Mouse (Mus musculus) thymus, postnatal 25 days (tissue): Measurements from ENCODE around the gene Hspa1l.
"Not testable (repeated sequence)": the region's sequence is repeated elsewhere in the genome, so short reads cannot be mapped to it uniquely, and the experiment has no call there.

ENCODE experiments used
- DNase-seq: peaks from one replicate; pipeline ENCODE4 v3.0.0; 2022

The Hspa1l gene

DNA sequence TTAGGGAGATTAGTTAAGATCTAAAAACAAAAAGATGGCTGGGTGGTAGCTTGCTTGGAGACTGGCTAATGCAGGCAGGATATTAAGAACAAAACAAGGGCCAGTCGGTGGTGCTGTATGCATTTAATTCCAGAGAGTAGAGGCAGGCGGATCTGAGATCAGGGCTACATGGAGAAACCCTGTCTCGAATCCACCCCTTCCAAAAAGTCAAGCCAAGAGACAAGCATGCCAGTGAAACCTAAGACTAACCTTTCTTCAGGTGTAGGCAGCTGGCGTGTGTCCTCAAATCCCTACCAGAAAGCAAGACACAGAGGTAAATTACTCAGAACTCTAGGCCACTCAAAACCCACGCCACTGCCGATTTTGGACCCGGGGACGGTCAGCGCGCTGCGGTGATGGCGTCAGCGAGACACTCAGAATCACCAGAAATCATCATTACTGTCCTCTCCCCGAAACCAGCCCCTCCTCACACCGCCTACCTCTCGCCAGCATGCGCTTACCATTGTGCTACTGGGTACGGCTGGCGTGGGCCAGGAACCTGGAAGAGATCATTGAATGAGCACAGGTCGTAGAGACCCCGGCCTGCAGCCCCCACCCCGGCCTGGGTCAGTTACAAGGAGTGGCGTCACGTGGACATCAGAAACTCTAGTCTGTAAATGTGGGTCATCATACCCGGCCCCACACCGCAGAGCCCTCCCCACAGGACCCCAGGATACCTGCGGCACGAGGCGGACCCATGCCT, 20.7 kb upstream of the Hspa1l start:
- no peak for DNase-seq

DNA sequence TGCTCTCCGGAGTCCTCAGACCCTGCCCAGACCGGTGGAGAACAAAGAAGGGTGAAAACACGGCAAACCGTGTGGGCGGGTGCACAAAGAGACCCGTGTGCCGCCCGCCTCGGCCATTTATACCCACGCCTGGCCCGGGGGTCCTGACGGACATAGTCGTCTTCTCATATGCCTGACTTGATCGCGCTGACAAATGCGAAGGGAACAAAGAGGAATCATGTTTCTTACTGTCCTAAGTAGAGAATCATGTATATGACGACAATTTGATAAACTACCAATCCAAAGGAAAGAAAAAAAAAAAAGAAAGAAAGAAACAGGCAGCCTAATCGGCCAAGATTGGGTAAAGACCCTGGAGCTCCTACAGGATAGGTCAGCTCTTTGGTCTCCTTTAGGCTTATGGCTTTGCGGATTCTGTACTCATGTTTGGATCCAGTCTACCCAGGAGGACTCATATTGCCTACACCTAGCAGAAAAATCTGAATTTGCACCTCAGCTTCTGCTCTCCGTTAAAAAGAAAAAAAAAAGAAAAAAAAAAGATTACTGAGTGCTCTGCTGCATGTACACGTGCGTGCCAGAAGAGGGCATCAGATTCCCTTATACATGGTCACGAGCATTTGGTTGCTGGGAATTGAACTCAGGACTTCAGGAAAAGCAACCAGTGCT, 20.0 kb upstream of the Hspa1l start:
- peak; percentile 79 for DNase-seq

DNA sequence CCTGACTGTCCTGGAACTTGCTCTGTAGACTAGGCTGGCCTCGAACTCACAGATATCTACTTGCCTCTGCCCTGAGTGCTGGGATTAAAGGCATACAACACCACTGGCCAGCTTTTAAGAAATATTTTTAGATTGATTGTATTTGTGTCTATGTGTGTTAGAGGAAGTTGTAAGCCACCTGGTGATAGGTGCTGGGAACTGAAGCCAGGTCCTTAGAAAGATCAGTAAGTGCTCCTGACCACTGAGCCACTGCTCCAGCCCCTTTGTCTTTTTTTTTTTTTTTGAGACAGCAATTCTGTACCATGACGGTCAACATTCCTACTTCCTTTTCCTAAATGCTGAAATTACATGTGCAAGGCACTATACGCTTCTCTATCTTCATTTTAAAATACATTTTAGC, 19.2 kb upstream of the Hspa1l start:
- no peak for DNase-seq

DNA sequence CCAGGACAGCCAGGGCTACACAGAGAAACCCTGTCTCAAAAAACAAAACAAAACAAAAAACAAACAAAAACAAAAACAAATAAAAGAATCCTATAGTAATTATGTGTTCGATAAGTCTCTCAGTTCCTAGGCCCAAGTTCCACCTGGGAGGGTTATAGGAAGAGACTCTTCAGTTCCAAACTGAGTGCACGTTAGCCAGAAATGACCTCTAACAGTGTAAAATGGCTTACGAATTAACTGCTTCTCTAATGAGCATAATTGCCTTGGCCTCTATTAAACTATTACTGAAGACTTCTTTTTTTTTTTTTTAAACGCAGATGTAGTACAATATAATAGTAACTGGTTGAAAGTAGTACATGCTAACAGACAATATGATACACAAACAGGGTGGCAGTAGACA, 18.6 kb upstream of the Hspa1l start:
- no peak for DNase-seq

DNA sequence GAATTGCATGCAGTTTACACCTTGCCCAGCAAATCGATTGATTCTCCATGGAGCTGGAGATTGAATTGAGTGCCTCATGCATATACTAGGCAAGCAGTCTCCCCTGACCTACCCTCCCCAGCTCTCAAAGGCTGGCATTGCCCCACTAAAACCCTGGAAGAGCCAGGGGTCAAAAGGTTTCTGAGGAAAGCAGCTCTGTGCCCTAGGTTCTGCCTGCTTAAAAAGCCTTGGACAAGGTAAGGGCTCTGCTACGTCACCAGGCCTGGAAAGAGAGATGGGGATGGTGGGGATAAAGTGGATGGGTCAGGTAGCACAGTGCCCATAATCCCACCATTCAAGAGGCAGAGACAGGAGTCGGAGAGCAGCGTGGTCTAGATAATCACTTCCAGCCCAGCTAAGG, 17.7 kb upstream of the Hspa1l start:
- DNase-seq = no peak

DNA sequence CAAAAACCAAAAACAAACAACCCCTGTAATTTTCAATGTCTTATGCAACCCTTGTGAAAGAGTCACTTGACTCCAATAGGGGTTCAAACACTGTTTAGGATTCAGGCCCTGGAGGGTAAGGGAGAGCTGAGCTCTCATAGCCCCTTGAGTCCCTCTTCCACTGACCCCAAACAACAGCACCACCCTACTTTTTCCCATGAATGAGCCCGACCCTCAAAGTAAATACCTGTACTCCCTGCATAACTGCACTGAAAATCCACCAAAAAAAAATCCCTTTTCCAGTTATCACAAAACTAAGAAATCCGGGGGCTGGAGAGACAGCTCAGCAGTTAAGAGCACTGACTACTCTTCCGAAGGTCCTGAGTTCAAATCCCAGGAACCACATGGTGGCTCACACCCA, 16.6 kb upstream of the Hspa1l start:
- no peak for DNase-seq

DNA sequence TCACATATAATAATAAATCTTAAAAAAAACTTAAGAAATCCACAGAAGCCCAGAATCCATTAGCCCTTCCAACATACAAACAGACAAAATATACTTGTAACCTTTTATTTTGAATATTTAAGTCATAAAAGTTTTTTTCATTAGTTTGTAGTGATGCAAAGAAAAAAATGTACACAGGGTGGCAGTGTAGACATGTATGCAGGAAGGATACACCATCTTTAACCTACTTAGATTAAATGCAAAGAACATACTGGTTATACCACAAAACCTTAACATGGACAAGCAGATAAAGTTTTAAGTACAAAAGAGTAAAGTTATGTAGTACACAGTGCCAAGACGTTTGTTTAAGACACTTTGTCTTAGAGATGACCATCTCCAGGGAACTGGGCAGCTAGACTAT, 16.2 kb upstream of the Hspa1l start:
- no peak for DNase-seq

DNA sequence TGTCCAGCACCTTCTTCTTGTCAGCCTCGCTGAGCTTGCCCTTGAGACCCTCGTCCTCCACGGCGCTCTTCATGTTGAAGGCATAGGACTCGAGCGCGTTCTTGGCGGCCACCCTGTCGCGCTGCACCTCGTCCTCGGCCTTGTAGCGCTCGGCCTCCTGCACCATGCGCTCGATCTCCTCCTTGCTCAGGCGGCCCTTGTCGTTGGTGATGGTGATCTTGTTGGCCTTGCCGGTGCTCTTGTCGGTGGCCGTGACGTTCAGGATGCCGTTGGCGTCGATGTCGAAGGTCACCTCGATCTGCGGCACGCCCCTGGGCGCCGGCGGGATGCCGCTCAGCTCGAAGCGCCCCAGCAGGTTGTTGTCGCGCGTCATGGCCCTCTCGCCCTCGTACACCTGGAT, 15.2 kb upstream of the Hspa1l start:
- not testable (repeated sequence) for DNase-seq

DNA sequence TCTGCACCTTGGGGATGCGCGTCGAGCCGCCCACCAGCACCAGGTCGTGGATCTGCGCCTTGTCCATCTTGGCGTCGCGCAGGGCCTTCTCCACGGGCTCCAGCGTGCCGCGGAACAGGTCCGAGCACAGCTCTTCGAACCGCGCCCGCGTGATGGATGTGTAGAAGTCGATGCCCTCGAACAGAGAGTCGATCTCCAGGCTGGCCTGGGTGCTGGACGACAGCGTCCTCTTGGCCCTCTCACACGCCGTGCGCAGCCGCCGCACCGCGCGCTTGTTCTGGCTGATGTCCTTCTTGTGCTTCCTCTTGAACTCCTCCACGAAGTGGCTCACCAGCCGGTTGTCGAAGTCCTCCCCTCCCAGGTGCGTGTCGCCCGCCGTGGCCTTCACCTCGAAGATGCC, 14.5 kb upstream of the Hspa1l start:
- DNase-seq = not testable (repeated sequence)

DNA sequence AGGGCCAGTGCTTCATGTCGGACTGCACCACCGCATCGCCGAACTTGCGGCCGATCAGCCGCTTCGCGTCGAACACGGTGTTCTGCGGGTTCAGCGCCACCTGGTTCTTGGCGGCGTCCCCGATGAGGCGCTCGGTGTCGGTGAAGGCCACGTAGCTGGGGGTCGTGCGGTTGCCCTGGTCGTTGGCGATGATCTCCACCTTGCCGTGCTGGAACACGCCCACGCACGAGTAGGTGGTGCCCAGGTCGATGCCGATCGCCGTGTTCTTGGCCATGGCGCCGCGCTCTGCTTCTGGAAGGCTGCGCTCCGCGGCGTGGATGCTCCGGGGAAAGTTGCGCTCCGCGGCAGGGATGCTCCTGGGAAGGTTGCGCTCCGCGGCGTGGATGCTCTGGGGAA, 13.8 kb upstream of the Hspa1l start:
- DNase-seq = not testable (repeated sequence)

DNA sequence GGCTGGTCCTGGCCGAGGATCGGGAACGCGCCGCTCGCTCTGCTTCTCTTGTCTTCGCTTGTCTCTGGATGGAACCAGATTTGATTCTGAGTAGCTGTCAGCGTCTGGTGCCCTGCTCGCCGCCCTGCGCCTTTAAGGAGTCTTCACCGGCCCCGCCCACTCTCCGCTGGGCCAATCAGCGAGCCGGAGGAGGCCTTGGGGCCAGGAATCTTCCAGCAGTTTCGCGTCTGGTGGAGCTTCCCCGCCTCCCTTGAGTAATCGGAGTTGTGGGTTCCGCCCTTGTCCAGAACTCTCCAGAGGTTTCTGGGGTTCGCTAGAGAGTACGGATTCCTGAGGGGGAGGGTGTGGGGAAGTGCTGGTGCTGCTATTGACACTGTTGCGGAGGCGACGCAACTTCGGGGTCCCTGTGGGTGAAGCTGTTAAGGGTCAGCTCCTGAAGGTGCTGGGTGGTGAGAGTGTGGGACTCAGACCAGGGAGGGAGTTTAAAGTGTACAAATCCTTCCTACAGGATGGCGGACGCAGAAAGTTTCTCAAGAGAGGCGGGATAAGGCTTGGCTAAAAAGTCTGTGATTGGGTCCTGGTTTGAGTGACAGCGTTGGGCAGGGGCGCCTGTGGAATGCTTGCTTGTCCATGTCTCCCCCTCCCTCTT, 13.2 kb upstream of the Hspa1l start, which contains the start of gene Hspa1b:
Gene Hspa1b (minus strand): TSS at position 109 of the 649 bp plus-strand sequence.
- DNase-seq = peak; percentile 80

DNA sequence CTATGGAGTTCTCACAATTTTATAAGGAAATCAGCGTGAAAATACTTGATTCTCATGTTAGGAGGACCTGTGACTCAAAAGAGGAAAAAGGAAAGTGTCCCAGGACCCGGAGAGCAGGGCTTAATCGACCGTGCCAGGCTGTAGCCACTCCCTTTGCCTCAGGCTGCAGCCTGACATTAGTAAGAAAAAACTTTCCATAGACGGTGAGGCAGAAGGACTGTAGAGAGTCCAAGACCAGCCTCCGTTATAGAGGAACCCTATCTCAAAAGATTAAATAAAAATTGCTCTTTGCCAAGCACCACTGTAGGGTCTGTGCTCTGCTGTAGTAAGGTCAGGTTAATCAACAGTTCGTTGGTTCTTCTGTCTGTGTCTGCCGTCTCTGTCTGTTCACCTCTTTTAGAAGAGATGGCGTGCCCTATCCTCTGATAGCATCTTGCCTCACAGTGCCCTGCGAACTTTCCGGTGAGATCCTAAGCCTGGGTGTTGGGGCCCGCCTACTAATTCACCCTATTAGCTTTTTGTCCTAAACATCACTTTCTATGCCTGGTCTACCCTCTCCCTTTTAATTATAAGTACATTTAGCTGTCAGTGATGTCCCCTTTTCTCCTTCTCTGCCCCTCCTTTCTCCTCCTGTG, 12.5 kb upstream of the Hspa1l start:
- DNase-seq = no peak

DNA sequence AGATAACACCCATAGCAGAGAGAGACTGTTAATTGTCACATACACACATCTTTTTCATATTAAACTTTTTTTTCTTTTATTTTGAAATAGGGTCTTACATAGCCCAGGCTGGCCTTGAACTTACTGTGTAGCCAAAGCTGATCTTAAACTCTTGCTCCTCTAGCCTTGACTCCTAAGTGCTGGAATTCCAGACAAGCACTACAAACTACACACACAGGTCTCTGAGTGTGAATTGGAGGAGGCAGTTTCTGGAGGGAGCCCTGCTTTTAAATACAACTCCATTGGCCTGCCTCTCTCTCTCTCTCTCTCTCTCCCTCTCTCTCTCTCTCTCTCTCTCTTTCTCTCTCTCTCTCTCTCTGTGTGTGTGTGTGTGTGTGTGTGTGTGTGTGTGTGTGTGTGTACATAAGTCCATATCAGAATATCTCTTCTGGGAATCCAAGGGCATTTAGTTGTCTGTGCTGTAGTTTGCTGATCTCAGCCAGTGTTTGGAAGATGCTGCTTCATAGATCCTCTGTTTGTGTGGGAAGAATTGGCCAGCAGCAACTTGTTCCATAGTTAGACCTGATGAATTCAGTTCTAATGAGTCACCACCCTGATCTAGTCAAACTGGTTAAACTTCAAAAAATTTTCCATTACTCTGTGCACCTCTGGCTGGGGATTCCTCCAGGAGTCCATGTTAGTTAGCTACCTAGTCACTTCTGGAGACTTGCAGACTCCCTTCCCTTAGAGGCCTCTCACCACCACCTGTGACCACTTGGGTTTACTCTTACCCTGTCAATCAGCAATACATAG, 11.6 kb upstream of the Hspa1l start:
- DNase-seq = no peak

DNA sequence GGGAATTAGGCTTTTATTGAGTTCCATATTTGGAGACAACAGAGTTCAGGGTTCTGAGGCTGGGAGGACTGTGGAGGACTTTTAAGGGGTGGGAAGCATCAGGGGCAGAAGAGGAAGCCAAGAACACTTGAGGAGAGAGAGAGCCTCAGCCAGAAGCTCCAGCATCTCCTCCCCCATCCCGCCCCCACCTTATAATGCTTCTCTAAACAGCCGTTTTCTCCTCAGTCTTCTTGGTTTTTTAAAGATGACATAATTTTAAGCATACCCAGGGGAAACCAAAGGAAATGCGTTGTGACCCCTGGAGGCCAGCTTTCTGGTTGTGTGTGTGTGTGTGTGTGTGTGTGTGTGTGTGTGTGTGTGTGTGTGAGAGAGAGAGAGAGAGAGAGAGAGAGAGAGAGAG, 10.4 kb upstream of the Hspa1l start:
- DNase-seq = no peak

DNA sequence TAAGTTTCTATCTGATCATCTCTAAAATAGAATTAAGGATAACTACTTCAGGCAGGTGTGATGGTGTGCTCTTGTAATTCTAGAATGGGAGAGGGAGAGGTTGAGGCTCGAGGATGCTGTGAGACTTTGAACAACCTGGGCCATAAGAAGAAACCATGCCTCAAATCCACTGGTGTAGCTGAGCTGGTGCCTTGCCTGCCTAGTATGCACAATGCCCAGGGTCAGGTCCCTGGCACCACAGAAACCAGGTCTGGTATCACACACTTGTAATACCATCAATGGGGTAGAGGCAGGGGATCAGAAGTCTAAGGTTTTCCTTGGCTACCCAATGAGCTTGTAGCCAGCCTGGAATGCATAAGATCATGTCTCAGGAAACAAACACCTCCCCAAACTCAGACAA, 9.7 kb upstream of the Hspa1l start:
- DNase-seq = no peak

DNA sequence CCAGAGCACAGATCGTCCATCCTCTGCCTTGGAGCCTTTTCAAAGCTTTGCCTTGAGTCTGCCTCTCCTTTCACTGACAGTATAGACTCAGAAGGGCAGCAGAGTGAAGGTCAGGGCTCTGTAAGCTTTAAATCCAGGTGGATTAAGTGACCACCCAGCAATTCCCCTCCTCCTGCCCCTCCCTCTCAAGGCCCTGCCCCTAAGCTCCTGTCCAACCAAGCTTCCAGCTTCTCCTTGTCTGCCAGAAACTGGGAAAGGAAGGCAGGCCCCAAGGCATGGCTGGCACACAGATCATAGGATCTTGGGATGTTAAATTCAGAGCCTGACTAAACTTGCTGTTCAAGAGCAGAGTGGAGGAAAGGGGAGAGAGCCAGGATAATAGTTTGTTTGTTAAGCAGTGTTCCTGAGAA, 7.9 kb upstream of the Hspa1l start:
- no peak for DNase-seq

DNA sequence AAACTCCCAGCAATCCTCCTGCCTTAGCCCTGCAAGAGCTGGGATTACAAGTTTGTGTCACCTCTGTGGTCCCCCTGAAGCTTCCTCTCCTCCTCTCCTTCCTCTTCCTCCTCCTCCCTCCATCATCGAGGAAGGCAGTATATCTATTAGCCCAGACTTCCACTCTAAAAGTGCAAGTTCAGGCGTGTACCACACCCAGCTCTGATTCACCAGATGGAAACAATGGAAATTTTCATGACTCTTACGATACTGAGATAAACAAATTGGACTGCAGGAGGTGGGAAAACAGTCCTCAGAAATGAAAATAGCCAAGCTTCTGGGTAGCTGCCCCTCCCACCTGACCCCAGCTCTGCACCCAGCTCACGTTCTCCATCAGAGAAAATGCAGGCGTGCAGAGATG, 6.9 kb upstream of the Hspa1l start:
- no peak for DNase-seq

DNA sequence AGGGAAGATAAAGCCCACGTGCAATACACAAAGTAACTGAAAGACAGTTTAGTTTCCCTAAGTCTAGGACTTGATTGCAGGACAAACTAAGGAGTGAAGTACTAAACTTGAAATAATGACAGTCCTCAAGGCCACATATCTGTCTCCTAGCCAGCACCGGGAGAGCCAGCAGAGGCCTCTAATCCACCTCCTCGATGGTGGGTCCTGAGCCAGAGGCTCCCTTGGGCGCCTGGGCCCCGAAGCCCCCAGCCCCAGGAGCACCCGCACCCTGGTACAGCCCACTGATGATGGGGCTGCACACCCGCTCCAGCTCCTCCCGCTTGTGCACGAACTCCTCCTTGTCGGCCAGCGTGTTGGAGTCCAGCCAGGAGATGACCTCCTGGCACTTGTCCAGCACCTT, 2.7 kb upstream of the Hspa1l start, which contains the start of gene Gm20481:
Gene Gm20481 (plus strand): TSS at position 91 of the 400 bp plus-strand sequence.
- DNase-seq = not testable (repeated sequence)

DNA sequence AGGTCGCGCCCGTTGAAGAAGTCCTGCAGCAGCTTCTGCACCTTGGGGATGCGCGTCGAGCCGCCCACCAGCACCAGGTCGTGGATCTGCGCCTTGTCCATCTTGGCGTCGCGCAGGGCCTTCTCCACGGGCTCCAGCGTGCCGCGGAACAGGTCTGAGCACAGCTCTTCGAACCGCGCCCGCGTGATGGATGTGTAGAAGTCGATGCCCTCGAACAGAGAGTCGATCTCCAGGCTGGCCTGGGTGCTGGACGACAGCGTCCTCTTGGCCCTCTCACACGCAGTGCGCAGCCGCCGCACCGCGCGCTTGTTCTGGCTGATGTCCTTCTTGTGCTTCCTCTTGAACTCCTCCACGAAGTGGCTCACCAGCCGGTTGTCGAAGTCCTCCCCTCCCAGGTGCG, 1.7 kb upstream of the Hspa1l start:
- not testable (repeated sequence) for DNase-seq

DNA sequence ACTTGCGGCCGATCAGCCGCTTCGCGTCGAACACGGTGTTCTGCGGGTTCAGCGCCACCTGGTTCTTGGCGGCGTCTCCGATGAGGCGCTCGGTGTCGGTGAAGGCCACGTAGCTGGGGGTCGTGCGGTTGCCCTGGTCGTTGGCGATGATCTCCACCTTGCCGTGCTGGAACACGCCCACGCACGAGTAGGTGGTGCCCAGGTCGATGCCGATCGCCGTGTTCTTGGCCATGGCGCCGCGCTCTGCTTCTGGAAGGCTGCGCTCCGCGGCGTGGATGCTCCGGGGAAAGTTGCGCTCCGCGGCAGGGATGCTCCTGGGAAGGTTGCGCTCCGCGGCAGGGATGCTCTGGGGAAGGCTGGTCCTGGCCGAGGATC, 822 bp upstream of the Hspa1l start:
- not testable (repeated sequence) for DNase-seq

DNA sequence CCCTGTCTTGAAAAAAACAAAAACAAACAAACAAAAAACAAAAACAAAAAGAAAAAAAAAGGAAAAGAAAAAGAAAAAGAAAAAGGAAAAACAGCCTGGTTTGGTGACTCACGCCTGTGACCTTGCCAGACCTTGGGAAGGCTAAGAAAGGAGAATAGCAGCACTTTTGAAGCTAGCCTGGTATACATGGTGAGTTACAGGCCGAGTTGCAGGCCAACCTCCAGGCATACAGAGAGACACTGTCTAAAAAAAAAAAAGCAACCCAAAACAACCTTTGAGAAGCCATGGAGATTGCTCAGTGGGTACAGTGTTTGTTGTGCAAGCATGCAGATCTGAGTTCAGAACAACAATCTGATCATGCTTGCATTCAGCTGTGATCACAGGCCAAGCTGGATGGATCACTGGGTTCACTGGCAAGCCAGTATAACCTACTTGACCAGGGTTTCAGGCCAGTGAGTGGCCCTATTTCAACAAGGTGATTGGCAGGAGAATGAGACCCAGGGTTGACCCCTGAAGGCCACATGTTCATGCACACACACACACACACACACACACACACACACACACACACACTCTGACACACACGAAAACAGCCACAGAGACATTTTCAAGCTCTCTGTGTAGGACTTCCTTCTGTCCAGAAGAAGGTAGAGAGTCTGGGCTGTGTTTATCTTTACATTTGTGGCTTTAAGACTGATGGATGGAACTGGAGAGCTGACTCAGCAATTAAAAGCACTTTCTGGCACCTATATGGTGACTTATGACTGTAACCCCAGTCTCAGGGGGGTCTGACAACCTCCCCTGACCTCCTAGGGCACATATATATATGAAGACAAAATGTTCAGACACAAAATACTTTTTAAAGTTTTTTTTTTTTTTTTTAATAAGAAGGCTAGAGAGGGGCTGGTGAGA, 3.3 kb downstream of the Hspa1l start:
- no peak for DNase-seq

DNA sequence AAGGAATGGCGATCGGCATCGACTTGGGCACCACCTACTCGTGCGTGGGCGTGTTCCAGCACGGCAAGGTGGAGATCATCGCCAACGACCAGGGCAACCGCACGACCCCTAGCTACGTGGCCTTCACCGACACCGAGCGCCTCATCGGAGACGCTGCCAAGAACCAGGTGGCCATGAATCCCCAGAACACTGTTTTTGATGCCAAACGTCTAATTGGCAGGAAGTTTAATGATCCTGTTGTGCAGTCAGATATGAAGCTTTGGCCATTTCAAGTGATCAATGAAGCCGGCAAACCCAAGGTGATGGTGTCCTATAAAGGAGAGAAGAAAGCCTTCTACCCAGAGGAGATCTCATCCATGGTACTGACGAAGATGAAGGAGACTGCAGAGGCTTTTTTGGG, 4.5 kb downstream of the Hspa1l start:
- DNase-seq = no peak
